Mouse (Mus musculus): ENCODE data around the gene Ybx3.
A peak's percentile ranks its signal among the peaks of the same experiment; 100 is the strongest.

The Ybx3 gene

DNA sequence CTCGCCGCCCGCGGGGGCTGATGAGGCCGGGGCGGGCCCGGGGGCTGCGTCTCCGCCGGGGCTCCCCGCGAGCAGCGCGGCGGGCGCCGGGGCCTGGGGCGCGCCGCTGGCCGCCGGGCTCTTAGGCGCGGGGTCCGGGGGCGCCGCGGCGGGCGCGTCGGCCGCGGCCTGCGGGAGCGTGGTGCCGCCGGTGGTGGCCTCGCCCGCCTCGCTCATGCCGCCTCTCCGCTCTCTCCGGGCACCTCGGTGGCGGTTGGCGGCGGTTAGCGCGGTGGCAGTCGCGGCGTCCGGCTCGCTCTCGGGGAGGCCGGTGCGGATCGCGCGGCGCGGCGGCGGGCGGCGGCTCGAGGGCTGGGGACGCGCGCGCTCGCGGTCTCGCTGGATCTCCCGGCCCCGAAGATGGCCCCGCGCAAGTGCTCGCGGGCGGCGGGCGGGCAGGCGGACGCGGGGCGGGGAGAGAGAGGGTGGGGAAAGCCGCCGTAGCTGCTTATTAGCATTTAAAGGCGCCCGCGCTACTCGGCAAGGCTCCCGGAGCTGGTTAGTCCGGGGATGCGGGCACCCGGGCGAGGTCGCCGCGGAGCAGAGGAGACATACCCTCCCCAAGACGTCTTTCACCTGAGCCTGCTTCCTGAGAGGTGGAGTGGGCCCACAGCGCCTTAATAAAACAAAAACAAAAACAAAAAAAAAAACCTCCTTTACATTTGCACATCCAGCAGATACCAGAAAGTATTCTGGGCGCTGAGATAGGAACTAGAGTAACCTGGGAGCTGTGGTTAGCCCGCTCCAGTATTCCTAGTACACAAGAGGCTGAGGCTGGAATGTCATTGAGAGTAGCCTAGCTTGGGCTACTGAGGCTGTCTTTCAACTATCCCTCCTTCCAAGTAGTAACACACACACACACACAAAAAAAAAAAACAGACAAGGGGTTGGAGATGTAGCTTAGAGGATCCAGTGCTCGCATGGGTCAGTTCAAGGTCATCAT lies at the start of gene Ybx3:
Gene Ybx3, minus strand, starts transcription at position 437 of the 982 bp plus-strand sequence.
- Histone ChIP-seq H3K27me3 (ENCODE audit: insufficient read depth, low read length) (no peaks in the 10 kb centered on the region), H3K36me3 (ENCODE audit: insufficient read depth, low read length) (peaks cover 27% of the 10 kb centered on the region), H3K4me3 (replicated peaks; ENCODE audit: low read length) (peak within 1 kb of the TSS; percentile 89), H3K9me3 (ENCODE audit: low read length) (0 out of 2 replicates have a peak, but pooled peaks cover 5% of the 10 kb centered on the region), H3K4me1 (replicated peaks; ENCODE audit: low read depth, low read length) (peaks cover 55% of the 10 kb centered on the region)
- TF ChIP-seq CTCF (conservative IDR thresholded peaks at IDR 0.05; ENCODE audit: low read length) = no peak
- TF ChIP-seq POU5F1 (IDR thresholded peaks at IDR 0.05; ENCODE audit: borderline replicate concordance, low read length) = no peak
- no peak for TF ChIP-seq NANOG (IDR thresholded peaks at IDR 0.05; ENCODE audit: borderline replicate concordance, low read length)

DNA sequence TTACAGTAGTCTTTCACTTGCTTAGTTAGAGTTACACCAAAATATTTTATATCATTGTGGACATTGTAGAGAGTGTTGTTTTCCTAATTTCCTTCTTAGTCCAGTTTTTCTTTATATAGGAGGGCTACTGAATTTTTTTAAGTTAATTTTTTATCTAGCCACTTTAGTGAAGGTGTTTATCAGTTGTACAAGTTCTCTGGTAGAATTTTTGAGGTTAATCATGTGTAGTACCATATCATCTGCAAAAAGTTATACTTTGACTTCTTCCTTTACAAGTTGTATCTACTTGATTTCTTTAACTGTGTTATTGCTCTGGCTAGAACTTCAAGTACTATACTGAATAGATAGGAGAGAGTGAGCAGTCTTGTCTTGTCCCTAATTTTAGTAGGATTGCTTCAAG lies 48.4 kb upstream of the Ybx3 start:
- no peaks in the 10 kb centered on the region for H3K36me3 ChIP-seq (ENCODE audit: insufficient read depth, low read length)
- H3K4me3 ChIP-seq (replicated peaks; ENCODE audit: low read length) = no peak overlapping the region
- H3K9me3 ChIP-seq (ENCODE audit: low read length) = peaks cover 5% of the 10 kb centered on the region; the same call in 1 of the 2 replicates
- H3K4me1 ChIP-seq (replicated peaks; ENCODE audit: low read depth, low read length) = no peaks in the 10 kb centered on the region
- peaks cover 24% of the 10 kb centered on the region for H3K27me3 ChIP-seq (ENCODE audit: insufficient read depth, low read length)
- no peak for TF ChIP-seq CTCF (conservative IDR thresholded peaks at IDR 0.05; ENCODE audit: low read length)
- no peak for TF ChIP-seq NANOG (IDR thresholded peaks at IDR 0.05; ENCODE audit: borderline replicate concordance, low read length)
- TF ChIP-seq POU5F1 (IDR thresholded peaks at IDR 0.05; ENCODE audit: borderline replicate concordance, low read length) = no peak

DNA sequence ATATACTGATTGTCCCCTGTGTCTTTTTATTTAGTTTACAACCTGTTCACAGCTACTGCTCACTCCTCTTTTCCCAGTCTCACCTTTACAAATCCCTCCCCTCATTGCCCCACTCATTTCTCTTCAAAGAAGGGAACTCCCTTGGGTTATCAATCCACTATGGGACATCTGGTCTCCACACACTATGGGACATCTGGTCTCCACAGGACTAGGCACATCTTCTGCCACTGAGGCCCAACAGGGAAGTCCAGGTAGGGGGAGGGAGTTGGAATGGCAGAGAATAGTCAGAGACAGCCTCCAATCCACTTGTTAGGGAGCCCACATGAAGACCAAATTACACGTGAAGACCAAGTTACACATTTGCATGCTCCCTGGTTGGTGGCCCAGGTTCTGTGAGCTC lies 45.8 kb upstream of the Ybx3 start:
- H3K4me3 ChIP-seq (replicated peaks; ENCODE audit: low read length) = no peak overlapping the region
- no peaks in the 10 kb centered on the region for H3K4me1 ChIP-seq (replicated peaks; ENCODE audit: low read depth, low read length)
- H3K36me3 ChIP-seq (ENCODE audit: insufficient read depth, low read length) = no peaks in the 10 kb centered on the region
- peaks cover 33% of the 10 kb centered on the region for H3K27me3 ChIP-seq (ENCODE audit: insufficient read depth, low read length)
- H3K9me3 ChIP-seq (ENCODE audit: low read length) = peaks cover 2% of the 10 kb centered on the region; the same call in 1 of the 2 replicates
- TF ChIP-seq NANOG (IDR thresholded peaks at IDR 0.05; ENCODE audit: borderline replicate concordance, low read length) (no peak), CTCF (conservative IDR thresholded peaks at IDR 0.05; ENCODE audit: low read length) (no peak), POU5F1 (IDR thresholded peaks at IDR 0.05; ENCODE audit: borderline replicate concordance, low read length) (no peak)

DNA sequence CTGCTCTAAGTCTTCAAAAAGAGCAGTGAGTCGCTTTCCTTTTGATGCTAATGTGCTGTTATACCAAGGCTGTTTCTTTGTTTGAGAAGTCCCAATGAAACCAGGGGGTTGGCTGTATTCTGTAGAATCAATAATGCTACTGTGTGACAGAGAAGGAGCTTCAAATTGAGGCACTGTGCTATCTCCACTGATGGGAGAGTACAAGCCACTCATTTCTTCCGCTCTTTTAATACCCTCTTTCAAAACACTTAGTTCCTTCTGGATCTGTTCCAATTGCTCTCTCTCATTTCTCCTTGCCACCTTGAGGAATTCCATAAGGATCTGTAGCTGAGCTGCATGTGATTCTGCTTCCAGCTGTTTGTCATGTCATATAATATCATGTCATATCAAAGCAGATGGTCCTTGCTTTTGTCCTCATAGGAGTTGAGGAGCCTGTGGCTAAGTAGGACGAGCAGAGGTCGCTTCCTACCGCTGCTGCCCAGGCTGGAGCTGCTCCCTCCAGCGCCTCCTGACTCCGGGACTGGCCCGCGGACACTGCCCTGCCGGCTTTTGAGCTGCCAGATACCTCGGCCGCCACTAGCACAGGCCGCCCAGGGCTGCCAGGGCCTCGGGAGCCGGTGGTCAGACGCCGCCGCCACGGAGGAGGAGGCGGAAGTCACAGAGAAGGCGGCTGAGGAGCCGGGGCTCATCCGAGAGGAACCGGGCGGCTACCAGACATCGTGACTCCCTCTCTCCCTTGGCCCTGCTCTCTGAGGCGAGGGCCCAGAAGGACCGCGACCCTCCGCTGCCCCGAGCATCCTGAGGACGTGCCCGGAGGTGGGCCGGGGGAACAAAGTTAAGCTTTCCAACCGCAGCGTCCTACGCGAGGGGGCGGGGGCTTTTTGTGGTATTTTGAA lies 45.1 kb upstream of the Ybx3 start:
- peak overlapping the region; percentile 70 for H3K4me3 ChIP-seq (replicated peaks; ENCODE audit: low read length)
- no peak for TF ChIP-seq CTCF (conservative IDR thresholded peaks at IDR 0.05; ENCODE audit: low read length)
- no peak for TF ChIP-seq POU5F1 (IDR thresholded peaks at IDR 0.05; ENCODE audit: borderline replicate concordance, low read length)
- no peak for TF ChIP-seq NANOG (IDR thresholded peaks at IDR 0.05; ENCODE audit: borderline replicate concordance, low read length)
- H3K36me3 ChIP-seq (ENCODE audit: insufficient read depth, low read length) = no peaks in the 10 kb centered on the region
- no peaks in the 10 kb centered on the region for H3K4me1 ChIP-seq (replicated peaks; ENCODE audit: low read depth, low read length)
- no peaks in the 10 kb centered on the region for H3K9me3 ChIP-seq (ENCODE audit: low read length)
- H3K27me3 ChIP-seq (ENCODE audit: insufficient read depth, low read length) = peaks cover 33% of the 10 kb centered on the region

- no peaks in the 10 kb centered on the region for H3K36me3 ChIP-seq (ENCODE audit: insufficient read depth, low read length)
Observed at GRCm38 (mm10) chr6:131421572-131421971, 33.3 kb upstream of the Ybx3 start.

GRCm38 (mm10) chr6:131419614-131420013 lies 31.3 kb upstream of the Ybx3 start:
- H3K27me3 ChIP-seq (ENCODE audit: insufficient read depth, low read length) = no peaks in the 10 kb centered on the region
- no peak overlapping the region for H3K4me3 ChIP-seq (replicated peaks; ENCODE audit: low read length)

More at GRCm38 (mm10) chr6:131421572-131421971, 33.3 kb upstream of the Ybx3 start:
- Histone ChIP-seq H3K4me1 (replicated peaks; ENCODE audit: low read depth, low read length) (peaks cover 4% of the 10 kb centered on the region; the same call in 1 of the 2 replicates), H3K9me3 (ENCODE audit: low read length) (no peaks in the 10 kb centered on the region), H3K4me3 (replicated peaks; ENCODE audit: low read length) (no peak overlapping the region), H3K27me3 (ENCODE audit: insufficient read depth, low read length) (no peaks in the 10 kb centered on the region)
- no peak for TF ChIP-seq NANOG (IDR thresholded peaks at IDR 0.05; ENCODE audit: borderline replicate concordance, low read length)
- TF ChIP-seq CTCF (conservative IDR thresholded peaks at IDR 0.05; ENCODE audit: low read length) = peak; percentile 84

DNA sequence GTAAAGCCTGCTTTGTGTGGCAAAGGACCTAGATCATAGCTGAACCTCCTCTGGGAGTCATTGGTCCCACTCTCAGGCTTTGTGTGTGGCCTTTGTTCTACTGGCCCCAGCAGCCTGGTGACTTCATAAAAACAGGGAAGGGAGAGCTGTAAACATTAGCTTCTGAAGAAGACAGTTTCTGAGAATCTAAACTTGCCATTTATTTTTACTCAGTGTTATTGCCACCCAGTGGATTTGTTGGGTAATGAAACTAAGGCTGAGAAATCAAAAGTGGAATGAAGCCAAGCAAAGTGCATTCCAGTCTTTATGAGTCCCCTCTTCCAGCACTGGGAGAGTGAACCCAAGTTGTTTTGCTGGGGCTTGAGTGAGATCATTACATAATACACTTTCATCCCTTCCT lies 30.5 kb upstream of the Ybx3 start:
- Histone ChIP-seq H3K27me3 (ENCODE audit: insufficient read depth, low read length) (no peaks in the 10 kb centered on the region), H3K9me3 (ENCODE audit: low read length) (no peaks in the 10 kb centered on the region), H3K36me3 (ENCODE audit: insufficient read depth, low read length) (no peaks in the 10 kb centered on the region), H3K4me3 (replicated peaks; ENCODE audit: low read length) (no peak overlapping the region), H3K4me1 (replicated peaks; ENCODE audit: low read depth, low read length) (peaks cover 4% of the 10 kb centered on the region; the same call in 1 of the 2 replicates)
- TF ChIP-seq NANOG (IDR thresholded peaks at IDR 0.05; ENCODE audit: borderline replicate concordance, low read length) (no peak), CTCF (conservative IDR thresholded peaks at IDR 0.05; ENCODE audit: low read length) (peak; percentile 31; the same call in 1 of the 2 replicates)

More at GRCm38 (mm10) chr6:131419614-131420013, 31.3 kb upstream of the Ybx3 start:
- Histone ChIP-seq H3K36me3 (ENCODE audit: insufficient read depth, low read length) (no peaks in the 10 kb centered on the region), H3K4me1 (replicated peaks; ENCODE audit: low read depth, low read length) (peaks cover 4% of the 10 kb centered on the region; the same call in 1 of the 2 replicates), H3K9me3 (ENCODE audit: low read length) (no peaks in the 10 kb centered on the region)
- no peak for TF ChIP-seq CTCF (conservative IDR thresholded peaks at IDR 0.05; ENCODE audit: low read length)
- no peak for TF ChIP-seq POU5F1 (IDR thresholded peaks at IDR 0.05; ENCODE audit: borderline replicate concordance, low read length)

Data from E14TG2a.4 (cell line).